Mouse (Mus musculus) thymus, postnatal 10 days (tissue): Measurements from ENCODE around the gene Dpep1.
"Not testable (repeated sequence)": the region's sequence is repeated elsewhere in the genome, so short reads cannot be mapped to it uniquely, and the experiment has no call there.

ENCODE experiments used
- DNase-seq, 2 experiments: peaks; one replicate each; pipeline ENCODE4 v3.0.0; 2021; ENCODE audit warnings: low spot score in 2 of 2

Dpep1 gene

GRCm38 (mm10) chr8:123212321-123213117 lies 26.5 kb downstream of the Dpep1 start, which contains the start of the genes Chmp1a and Spata33:
Gene Chmp1a, minus strand, starts transcription at chr8:123212763.
Gene Spata33, plus strand, starts transcription at chr8:123212832.
- peak; percentile 80 to 92 for DNase-seq

- no peak for DNase-seq
Measured at GRCm38 (mm10) chr8:123213118-123213772, 27.2 kb downstream of the Dpep1 start.

GRCm38 (mm10) chr8:123215430-123215829 lies 29.4 kb downstream of the Dpep1 start:
- no peak for DNase-seq

DNA sequence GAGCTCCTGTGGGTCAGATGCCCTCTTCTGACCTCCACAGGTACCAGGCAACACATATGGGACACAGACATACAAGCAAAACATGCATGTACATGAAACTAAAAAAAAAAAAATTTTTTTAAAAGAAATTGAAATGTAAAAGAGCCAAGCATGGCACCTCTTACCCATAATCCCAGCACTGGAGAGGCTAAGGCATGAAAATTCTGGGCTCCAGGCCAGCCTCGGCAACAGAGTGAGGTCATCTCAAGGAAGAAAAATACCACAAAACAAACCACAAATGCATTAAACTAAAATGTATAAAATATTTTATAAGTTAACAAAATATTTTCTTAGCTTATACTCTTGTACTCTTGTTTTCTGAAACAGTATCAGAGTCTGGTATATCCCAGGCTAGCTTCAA lies 34.9 kb downstream of the Dpep1 start:
- DNase-seq: no peak

- peak; percentile 77 to 87 for DNase-seq
Measured at GRCm38 (mm10) chr8:123224278-123225266, 38.5 kb downstream of the Dpep1 start, which contains the start of gene Cdk10. Gene Cdk10, plus strand, starts transcription at chr8:123224842.

- no peak for DNase-seq
Measured at GRCm38 (mm10) chr8:123228416-123228815, 42.4 kb downstream of the Dpep1 start.

DNA sequence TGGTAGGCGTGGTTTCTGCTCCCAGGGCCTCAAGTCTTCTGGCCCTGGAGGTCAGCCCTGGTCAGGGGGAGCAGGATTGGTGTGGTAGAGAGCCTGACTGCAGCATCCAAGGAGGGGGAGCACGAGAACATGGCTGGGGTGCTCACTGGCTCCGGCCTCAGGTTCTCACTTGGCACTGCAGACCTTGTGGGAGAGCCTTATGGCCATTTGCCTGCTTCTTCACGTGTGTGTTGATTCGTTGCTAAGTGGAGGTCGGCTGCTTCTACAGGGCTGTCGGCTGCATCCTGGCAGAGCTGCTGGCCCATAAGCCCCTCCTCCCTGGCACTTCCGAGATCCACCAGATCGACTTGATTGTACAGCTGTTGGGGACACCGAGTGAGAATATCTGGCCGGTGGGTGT lies 44.3 kb downstream of the Dpep1 start:
- DNase-seq: not testable (repeated sequence)

- DNase-seq: no peak
Measured at GRCm38 (mm10) chr8:123231742-123232141, 45.7 kb downstream of the Dpep1 start.

GRCm38 (mm10) chr8:123232553-123232952 lies 46.5 kb downstream of the Dpep1 start:
- DNase-seq: no peak

DNA sequence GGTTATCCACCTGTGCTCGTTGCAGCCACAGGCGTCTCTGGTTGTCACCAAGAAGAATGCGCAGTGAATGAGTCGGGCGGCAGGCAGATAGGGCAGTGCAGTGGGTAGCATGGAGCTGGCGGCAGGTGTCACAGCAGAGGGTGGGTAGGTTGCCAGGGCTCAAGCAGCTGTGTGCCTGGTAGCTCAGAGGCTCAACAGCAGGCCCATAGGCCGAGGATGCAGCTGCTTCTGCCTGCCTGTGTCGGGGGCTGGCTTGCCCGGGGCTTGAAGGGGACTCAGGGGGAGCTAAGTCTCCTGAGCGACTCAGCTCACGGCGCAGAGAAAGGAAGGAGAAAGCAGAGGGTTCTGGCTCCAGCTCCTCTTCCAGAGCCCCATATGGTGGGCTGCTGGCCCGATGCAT lies 47.3 kb downstream of the Dpep1 start:
- DNase-seq: no peak

GRCm38 (mm10) chr8:123233760-123234159 lies 47.7 kb downstream of the Dpep1 start:
- DNase-seq: no peak

DNA sequence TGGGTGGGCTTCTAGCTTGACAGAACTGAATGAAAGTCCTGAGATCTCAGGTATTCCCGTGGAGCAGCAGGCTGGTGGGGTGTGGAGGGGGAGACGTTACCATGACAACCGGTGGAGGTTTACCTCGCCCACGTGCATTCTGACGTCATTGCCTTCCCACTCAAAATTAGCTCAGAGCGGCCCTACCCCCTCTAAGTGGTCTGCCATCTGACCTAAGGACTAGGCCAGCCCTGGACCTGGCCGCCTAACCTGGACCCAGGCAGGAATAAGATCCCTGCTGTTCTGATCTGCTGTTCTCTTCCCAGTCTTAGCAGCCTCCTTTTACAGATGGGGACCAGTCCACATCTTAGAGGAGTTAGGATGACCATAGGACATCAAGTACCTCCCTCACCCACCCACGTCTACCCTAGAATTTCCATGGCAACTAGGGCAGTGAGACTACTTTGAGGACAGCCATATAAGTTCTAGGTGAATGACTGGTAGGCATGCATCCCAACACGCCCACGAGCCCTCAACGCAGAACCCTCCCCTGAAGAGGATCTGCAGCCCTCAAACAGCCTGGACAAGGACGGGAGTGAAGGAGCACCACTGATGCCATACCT lies 49.0 kb downstream of the Dpep1 start:
- DNase-seq: peak in 1 of 2 experiments; percentile 24

- peak; percentile 92 to 96 for DNase-seq
Measured at GRCm38 (mm10) chr8:123235520-123236497, 49.8 kb downstream of the Dpep1 start, which contains the start of gene Spata2l. Gene Spata2l, minus strand, starts transcription at chr8:123236233.

GRCm38 (mm10) chr8:123239398-123239797 lies 53.4 kb downstream of the Dpep1 start:
- no peak for DNase-seq

- DNase-seq: no peak
Measured at GRCm38 (mm10) chr8:123242107-123242923, 56.3 kb downstream of the Dpep1 start.

- no peak for DNase-seq
Measured at GRCm38 (mm10) chr8:123243053-123243452, 57.0 kb downstream of the Dpep1 start.

DNA sequence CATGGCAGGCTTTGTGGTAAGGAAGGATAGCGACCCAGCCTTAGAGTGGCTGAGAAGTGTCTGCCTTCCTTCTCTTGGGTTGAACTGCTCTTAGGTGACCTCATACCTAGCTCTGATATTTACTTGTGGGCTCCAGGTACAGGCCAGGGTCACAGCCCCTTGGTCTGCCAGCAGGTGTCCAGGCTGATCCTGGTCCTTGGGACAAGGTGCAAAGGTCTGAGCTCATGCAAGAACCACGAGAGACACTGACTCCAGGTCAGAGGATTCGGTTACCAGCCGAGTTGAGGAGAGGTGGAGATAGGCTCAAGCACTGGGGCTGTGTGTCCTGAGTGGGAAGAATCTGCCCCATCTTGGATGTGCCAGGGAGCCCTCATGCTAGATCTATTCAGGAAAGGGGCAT lies 58.3 kb downstream of the Dpep1 start:
- no peak for DNase-seq

- DNase-seq: no peak
Measured at GRCm38 (mm10) chr8:123245543-123245942, 59.5 kb downstream of the Dpep1 start.

GRCm38 (mm10) chr8:123247748-123248147 lies 61.7 kb downstream of the Dpep1 start:
- no peak for DNase-seq
